Mouse (Mus musculus) small intestine, adult 2 months (tissue): ENCODE measurements around the gene Kdr.

Experiments
- CTCF ChIP-seq: fragments of 200-500 bp; IDR thresholded peaks from 2 replicates; pipeline ENCODE4 v1.5.1; 2012; ENCODE audit warnings: low read depth, mild to moderate bottlenecking, control low read depth, inconsistent platforms, low read length, moderate library complexity, mixed read lengths; ENCODE audit not compliant: insufficient replicate concordance, insufficient read length; ENCODE audit errors: extremely low read depth
- POLR2A ChIP-seq: fragments of 200-500 bp; IDR thresholded peaks from 2 replicates; pipeline ENCODE4 v1.6.1; 2012; ENCODE audit warnings: low read depth, mild to moderate bottlenecking, control low read depth, inconsistent platforms, low read length, moderate library complexity

DNA sequence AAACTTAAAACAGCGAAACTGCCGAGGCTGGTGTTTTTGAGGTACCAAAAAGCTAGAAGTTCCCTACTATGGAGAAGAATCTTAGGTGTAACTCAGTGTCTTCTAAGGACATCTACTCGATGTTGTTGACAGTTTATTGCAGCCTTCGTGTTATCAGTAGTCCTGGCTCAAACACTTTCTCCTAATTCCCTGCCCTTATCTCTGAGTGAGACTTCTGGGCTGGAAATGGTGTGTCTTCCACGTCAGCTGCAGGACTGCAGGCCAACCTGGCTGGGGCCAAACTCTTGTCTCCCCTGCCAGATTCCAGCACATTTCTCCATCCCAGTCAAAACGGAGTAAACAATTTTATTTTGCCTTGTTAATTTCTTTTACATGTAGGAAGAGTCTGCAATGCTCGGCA is 48.3 kb downstream of the Kdr start:
- no peak for TF ChIP-seq POLR2A
- TF ChIP-seq CTCF: no peak
